Mouse (Mus musculus) spleen, adult 2 months (tissue): ENCODE data around the gene Psmb9. TPM values are rescaled to one million over a fixed set of nuclear protein-coding genes. Genes with fewer than 3 reads are reported as not detected.

Source experiments
- DNase-seq, 2 experiments: peaks; one replicate each; pipeline versions ENCODE4 v3.0.0 to v3.0.0-alpha.2; 2012 to 2021; ENCODE audit warnings: low spot score in 2 of 2, low read depth in 1 of 2
- H3K27ac ChIP-seq: fragments of 200-500 bp; 2 replicates; pipeline ENCODE4 v1.5.1; 2012; ENCODE audit warnings: low read length, inconsistent platforms; ENCODE audit not compliant: insufficient read depth
- H3K27me3 ChIP-seq: fragments of 200-500 bp; 2 replicates; pipeline ENCODE4 v1.6.1; 2012; ENCODE audit warnings: mild to moderate bottlenecking, moderate library complexity, low read length, inconsistent platforms; ENCODE audit not compliant: control insufficient read depth, insufficient read depth
- H3K36me3 ChIP-seq: fragments of 200-500 bp; 2 replicates; pipeline ENCODE4 v1.6.1; 2012; ENCODE audit warnings: mild to moderate bottlenecking, low read length, inconsistent platforms; ENCODE audit not compliant: control insufficient read depth, insufficient read depth
- H3K4me1 ChIP-seq: fragments of 200-500 bp; 2 replicates; pipeline ENCODE4 v1.6.1; 2011; ENCODE audit warnings: inconsistent platforms; ENCODE audit not compliant: control insufficient read depth, insufficient read depth, insufficient read length
- H3K4me3 ChIP-seq: fragments of 200-500 bp; 2 replicates; pipeline ENCODE4 v1.5.1; 2011; ENCODE audit warnings: mild to moderate bottlenecking, inconsistent platforms; ENCODE audit not compliant: insufficient read depth, insufficient read length; ENCODE audit errors: extremely low read depth
- CTCF ChIP-seq: fragments of 200-500 bp; IDR thresholded peaks from 2 replicates; pipeline ENCODE4 v1.5.1; 2011; ENCODE audit warnings: mild to moderate bottlenecking, inconsistent platforms; ENCODE audit not compliant: insufficient read depth, insufficient read length, insufficient replicate concordance; ENCODE audit errors: extremely low read depth
- POLR2A ChIP-seq: fragments of 200-500 bp; IDR thresholded peaks from 2 replicates; pipeline ENCODE4 v1.6.1; 2011; ENCODE audit warnings: low read depth, low read length, inconsistent platforms
- WGBS: fragments of 180-500 bp; shearing (Covaris S2); methylation state at CpG from one replicate; pipeline ENCODE4 v1.1.7; 2018; 5-methylcytosine and 5-hydroxymethylcytosine counted together
- polyA plus RNA-seq: library from polyadenylated mRNA; depleted of rRNA; stranded (reverse); fragments of >200 nt; gene quantifications from 2 replicates; pipeline ENCODE4 v1.2.3, GENCODE M21; 2012; rRNA removed

Psmb9 gene
- polyA plus RNA-seq, 1 experiment = 159 TPM

DNA sequence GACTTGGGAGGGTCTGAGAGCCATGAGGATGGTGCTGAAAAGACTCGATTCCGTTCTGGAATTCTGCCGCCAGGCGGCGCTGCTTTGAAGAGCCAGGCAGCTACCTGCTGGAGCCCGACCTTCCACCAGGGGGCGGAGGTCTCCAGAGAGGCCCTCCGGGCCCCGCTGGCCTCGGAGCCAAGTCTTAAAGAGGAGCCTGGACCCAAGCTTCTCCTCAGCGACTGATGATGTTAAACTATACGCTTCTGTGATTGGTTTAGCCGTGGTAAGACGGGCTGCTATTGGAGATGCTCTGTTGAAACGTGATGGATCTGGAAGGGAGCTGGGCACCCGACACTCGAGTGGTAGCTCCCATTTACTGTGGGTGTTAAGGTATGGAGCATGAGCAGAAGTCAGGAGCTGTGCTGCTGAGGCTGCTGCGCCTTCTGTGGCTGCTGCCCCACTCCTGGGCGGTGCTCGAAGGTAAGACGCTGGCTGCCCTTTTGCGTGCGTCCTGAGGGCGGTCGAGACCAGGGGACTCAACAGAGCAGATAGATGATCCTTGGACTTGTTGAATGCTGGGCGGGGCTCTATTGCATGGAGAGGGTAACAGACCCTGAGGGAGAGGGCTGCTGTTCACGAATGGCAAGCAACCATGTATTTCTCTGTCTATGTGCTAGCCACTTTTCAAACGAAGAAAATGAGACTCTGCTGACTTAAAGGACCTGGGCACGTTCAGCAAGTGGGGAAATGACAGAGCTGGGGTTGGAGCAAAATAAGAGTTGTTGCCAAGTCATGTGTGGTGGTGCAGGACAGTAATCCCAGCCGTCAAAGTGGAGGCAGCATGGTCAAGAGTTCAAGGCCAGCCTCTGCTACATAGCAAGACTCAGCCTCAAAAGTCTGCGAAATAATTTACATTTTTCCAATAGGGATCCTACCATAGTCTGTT, 52.0 kb downstream of the Psmb9 start:
- Histone ChIP-seq H3K4me3 (peak overlapping the region; percentile 83), H3K36me3 (peaks cover 27% of the 10 kb centered on the region), H3K27ac (peak overlapping the region; percentile 94), H3K4me1 (no peaks in the 10 kb centered on the region; the same call in 1 of the 2 replicates), H3K27me3 (no peaks in the 10 kb centered on the region)
- peak; percentile 100 for TF ChIP-seq CTCF
- TF ChIP-seq POLR2A = peak; percentile 97
- WGBS = 4% methylated on average over 31 of the region's 31 CpGs
- DNase-seq = peak; percentile 96 to 100

DNA sequence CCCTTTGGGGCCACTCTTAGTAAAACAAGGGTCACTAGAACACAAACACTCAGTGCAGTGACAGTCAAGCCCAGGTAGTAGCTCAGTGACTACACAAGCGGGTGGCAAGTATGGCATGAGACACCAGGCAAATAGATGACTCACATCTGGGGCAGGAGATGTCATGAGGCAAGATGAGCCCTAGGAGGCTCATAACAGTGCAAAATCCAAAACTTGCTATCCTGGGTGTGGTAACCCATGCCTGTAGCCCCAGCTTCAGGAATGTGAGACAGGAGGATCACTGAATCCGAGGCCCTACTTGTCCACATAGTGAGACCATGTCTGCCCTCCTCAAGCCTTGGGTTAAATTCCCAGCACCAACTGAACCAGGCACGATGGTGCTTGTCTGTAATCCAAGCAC, 53.1 kb downstream of the Psmb9 start:
- Histone ChIP-seq H3K4me3 (no peak overlapping the region), H3K27me3 (no peaks in the 10 kb centered on the region), H3K36me3 (peaks cover 23% of the 10 kb centered on the region), H3K27ac (no peak overlapping the region), H3K4me1 (peaks cover 8% of the 10 kb centered on the region; the same call in 1 of the 2 replicates)
- DNase-seq = no peak
- 78% methylated on average over 3 of the region's 3 CpGs for WGBS
- TF ChIP-seq CTCF (no peak), POLR2A (no peak)

DNA sequence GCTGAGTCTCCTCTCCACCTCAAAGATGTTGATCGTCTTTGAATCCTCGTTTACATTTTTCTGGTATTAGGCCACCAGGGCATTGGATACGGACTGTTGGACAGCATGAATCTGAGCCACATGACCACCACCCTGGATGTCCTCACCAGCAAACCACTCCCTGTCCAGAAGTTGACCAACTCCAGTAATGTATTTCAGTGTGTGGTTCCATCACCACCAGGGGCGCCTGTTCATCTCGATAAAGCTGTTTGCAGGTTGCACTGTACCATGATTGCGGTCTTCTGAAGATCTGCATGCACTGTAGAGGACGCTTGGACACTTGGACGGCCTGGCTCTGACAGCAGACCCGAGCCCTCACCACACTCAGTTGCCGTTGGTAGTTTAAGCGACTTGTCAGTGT, 54.3 kb downstream of the Psmb9 start:
- no peak for DNase-seq
- H3K36me3 ChIP-seq = peaks cover 12% of the 10 kb centered on the region
- no peaks in the 10 kb centered on the region for H3K27me3 ChIP-seq
- no peak overlapping the region for H3K27ac ChIP-seq
- H3K4me3 ChIP-seq = no peak overlapping the region
- H3K4me1 ChIP-seq = peaks cover 18% of the 10 kb centered on the region; the same call in 1 of the 2 replicates
- TF ChIP-seq CTCF (no peak), POLR2A (no peak)
- WGBS = 82% methylated on average over 11 of the region's 11 CpGs

Other genes starting within 250 kb of the Psmb9 start
- gene Pfdn6, start 247.4 kb downstream of the Psmb9 start, polyA plus RNA-seq = 13.8 and 16.0 TPM in 2 replicates
- gene Wdr46, start 247.1 kb downstream of the Psmb9 start, polyA plus RNA-seq = 20.5 and 26.7 TPM in 2 replicates
- 18.9 and 20.6 TPM in 2 replicates for gene B3galt4, start 236.3 kb downstream of the Psmb9 start, polyA plus RNA-seq
- gene Vps52, start 232.0 kb downstream of the Psmb9 start, polyA plus RNA-seq = 58.0 and 73.2 TPM in 2 replicates
- 476 and 550 TPM in 2 replicates for gene Rps18, start 231.8 kb downstream of the Psmb9 start, polyA plus RNA-seq
- 5,070 and 5,425 TPM in 2 replicates for gene H2-K1, start 187.4 kb downstream of the Psmb9 start, polyA plus RNA-seq
- 52.0 and 61.3 TPM in 2 replicates for gene Ring1, start 163.1 kb downstream of the Psmb9 start, polyA plus RNA-seq
- 122 and 202 TPM in 2 replicates for gene H2-Ke6, start 159.7 kb downstream of the Psmb9 start, polyA plus RNA-seq
- gene Slc39a7, start 156.1 kb downstream of the Psmb9 start, polyA plus RNA-seq = 86.8 and 99.4 TPM in 2 replicates
- 76.9 and 99.7 TPM in 2 replicates for gene Rxrb, start 156.0 kb downstream of the Psmb9 start, polyA plus RNA-seq
- gene Col11a2, start 148.3 kb downstream of the Psmb9 start, polyA plus RNA-seq = 4.7 and 6.4 TPM in 2 replicates
- 228 and 326 TPM in 2 replicates for gene H2-Oa, start 95.4 kb downstream of the Psmb9 start, polyA plus RNA-seq
- 302 and 363 TPM in 2 replicates for gene H2-DMa, start 68.2 kb downstream of the Psmb9 start, polyA plus RNA-seq
- gene Brd2, start 65.1 kb downstream of the Psmb9 start, polyA plus RNA-seq = 97.9 and 112 TPM in 2 replicates
- 456 and 587 TPM in 2 replicates for gene H2-DMb2, start 44.5 kb downstream of the Psmb9 start, polyA plus RNA-seq
- 322 and 426 TPM in 2 replicates for gene H2-DMb1, start 34.7 kb downstream of the Psmb9 start, polyA plus RNA-seq
- 144 and 178 TPM in 2 replicates for gene Tap1, start 211 bp downstream of the Psmb9 start, polyA plus RNA-seq
- 260 and 307 TPM in 2 replicates for gene Psmb8, start 10.0 kb upstream of the Psmb9 start, polyA plus RNA-seq
- 83.0 and 111 TPM in 2 replicates for gene Tap2, start 15.8 kb upstream of the Psmb9 start, polyA plus RNA-seq
- 318 and 334 TPM in 2 replicates for gene H2-Ob, start 51.1 kb upstream of the Psmb9 start, polyA plus RNA-seq
- 5,504 and 8,483 TPM in 2 replicates for gene H2-Ab1, start 69.9 kb upstream of the Psmb9 start, polyA plus RNA-seq
- 1,846 and 1,869 TPM in 2 replicates for gene H2-Aa, start 100.1 kb upstream of the Psmb9 start, polyA plus RNA-seq
- 1,025 and 1,109 TPM in 2 replicates for gene H2-Eb1, start 118.1 kb upstream of the Psmb9 start, polyA plus RNA-seq
- gene H2-Eb2, start 137.9 kb upstream of the Psmb9 start, polyA plus RNA-seq = 11.4 and 13.5 TPM in 2 replicates
- 4.1 and 4.4 TPM in 2 replicates for gene Btnl2, start 167.1 kb upstream of the Psmb9 start, polyA plus RNA-seq
- 0.35 and 0.56 TPM in 2 replicates for gene Btnl1, start 189.4 kb upstream of the Psmb9 start, polyA plus RNA-seq
- gene BC051142, start 211.1 kb upstream of the Psmb9 start, polyA plus RNA-seq = 1.1 and 1.8 TPM in 2 replicates